Comparison of ENCODE assay signal across 23 mouse cellular contexts in genomic region chr16:21542559-21542958, GRCm38 (mm10).
DNase-seq lines count a peak whose midpoint lies in the region; ATAC-seq and TF ChIP-seq lines count a peak whose summit lies in the region.
"Had no signal": no experiment of that assay in that cellular context is flagged by ENCODE, and none has a peak within 500 bp of the region (broad histone marks: within the 10 kb centered on the region; RNA-seq: fewer than 3 reads in every experiment).

No protein-coding gene starts in this region.

- no peak overlapping the region for H3K27ac ChIP-seq in kidney, postnatal 0 days
- H3K27ac ChIP-seq in kidney, adult 2 months (ENCODE audit: insufficient read depth, low read depth, low read length), result no peak overlapping the region
- H3K27ac ChIP-seq: embryonic facial prominence, embryonic 10.5 days; embryonic facial prominence, embryonic 12.5 days; forebrain, embryonic 13.5 days; forebrain, embryonic 15.5 days had no signal

- H3K36me3 ChIP-seq in kidney, postnatal 0 days (ENCODE audit: insufficient read depth, low read length), result no peaks in the 10 kb centered on the region
- no peaks in the 10 kb centered on the region; the same call in 1 of the 2 replicates for H3K36me3 ChIP-seq in kidney, adult 2 months (ENCODE audit: control insufficient read depth, insufficient read depth, low read length)
- H3K36me3 ChIP-seq: embryonic facial prominence, embryonic 10.5 days; embryonic facial prominence, embryonic 12.5 days had no signal

- no peak overlapping the region for H3K9ac ChIP-seq in kidney, postnatal 0 days (ENCODE audit: low read depth, low read length)
- H3K9ac ChIP-seq: embryonic facial prominence, embryonic 12.5 days; forebrain, embryonic 13.5 days; forebrain, embryonic 15.5 days; forebrain, postnatal 0 days had no signal

- DNase-seq in kidney, postnatal 0 days (ENCODE audit: low spot score), result peak; percentile 20
- DNase-seq in kidney, adult 2 months, result no peak
- peak; percentile 23 for DNase-seq in 416B (ENCODE audit: low read depth)
- peak; percentile 49 for DNase-seq in brain, adult 2 months (ENCODE audit: low read depth, low spot score)
- no peak for DNase-seq in c-Kit-positive CD71-positive TER-119-positive erythroid progenitor cells, embryonic 14.5 days (ENCODE audit: low spot score)
- DNase-seq in lung, adult 2 months, result no peak
- DNase-seq in yolk sac, embryonic 10.5 days (ENCODE audit: low spot score), result no peak
- DNase-seq: adrenal gland, adult 8-10 months; adrenal gland, postnatal 14 days; adrenal gland, postnatal 36 days; cerebellum, adult 11-12 months; cerebellum, adult 2 months; cerebellum, adult 9-10 months; cerebellum, postnatal 10 days; cerebellum, postnatal 25 days; forebrain, postnatal 0 days had no signal

- TF ChIP-seq CTCF in kidney, postnatal 0 days (IDR thresholded peaks at IDR 0.05; ENCODE audit: low read depth), result no peak
- TF ChIP-seq CTCF in kidney, adult 2 months (conservative IDR thresholded peaks at IDR 0.05; ENCODE audit: insufficient read depth, insufficient read length, low read depth, low read length), result no peak
- no peak for TF ChIP-seq CTCF in lung, adult 2 months (IDR thresholded peaks at IDR 0.05; ENCODE audit: insufficient read depth, low read length)

- no peak for ATAC-seq in kidney, postnatal 0 days (replicated peaks; ENCODE audit: low FRiP score, low read depth)
- ATAC-seq in megakaryocyte-erythroid progenitor cell, adult 5-6 weeks (replicated peaks; ENCODE audit: low FRiP score, low TSS enrichment, poor library complexity, severe bottlenecking), result peak; percentile 61; the same call in 1 of the 2 replicates
- ATAC-seq: activated CD4-positive, CD25-positive, alpha-beta regulatory T cell, adult 4 months; forebrain, embryonic 13.5 days; forebrain, embryonic 15.5 days; forebrain, postnatal 0 days; Patski had no signal

- no peak overlapping the region for H3K4me3 ChIP-seq in kidney, postnatal 0 days (replicated peaks; ENCODE audit: low read depth, low read length)
- no peak overlapping the region for H3K4me3 ChIP-seq in kidney, adult 2 months (ENCODE audit: insufficient read depth, low read depth, low read length)
- no peak overlapping the region for H3K4me3 ChIP-seq in lung, adult 2 months (replicated peaks; ENCODE audit: extremely low read depth, low read depth, low read length)
- H3K4me3 ChIP-seq: embryonic facial prominence, embryonic 10.5 days; embryonic facial prominence, embryonic 12.5 days; forebrain, embryonic 13.5 days; forebrain, embryonic 15.5 days had no signal

- no peak for TF ChIP-seq POLR2A in kidney, adult 2 months (IDR thresholded peaks at IDR 0.05; ENCODE audit: low read depth, low read length)
- TF ChIP-seq POLR2A in lung, adult 2 months (IDR thresholded peaks at IDR 0.05; ENCODE audit: borderline replicate concordance, extremely low read depth, low read depth, low read length), result no peak

- H3K27me3 ChIP-seq in kidney, postnatal 0 days (ENCODE audit: insufficient read depth, low read length), result no peaks in the 10 kb centered on the region
- no peaks in the 10 kb centered on the region for H3K27me3 ChIP-seq in kidney, adult 2 months (replicated peaks; ENCODE audit: control insufficient read depth, insufficient read depth, low read length)
- H3K27me3 ChIP-seq: embryonic facial prominence, embryonic 12.5 days; forebrain, embryonic 13.5 days; forebrain, embryonic 15.5 days; Patski had no signal

- no peaks in the 10 kb centered on the region for H3K9me3 ChIP-seq in kidney, postnatal 0 days (replicated peaks; ENCODE audit: low read length)
- H3K9me3 ChIP-seq: embryonic facial prominence, embryonic 10.5 days; embryonic facial prominence, embryonic 12.5 days; forebrain, embryonic 13.5 days; forebrain, embryonic 15.5 days had no signal

- 72% methylated on average over 1 of the region's 1 CpGs for WGBS in kidney, postnatal 0 days
- 97% methylated on average over 1 of the region's 1 CpGs for WGBS in kidney, adult 2 months
- 80% methylated on average over 1 of the region's 1 CpGs for WGBS in lung, adult 2 months

- no peaks in the 10 kb centered on the region for H3K4me1 ChIP-seq in kidney, postnatal 0 days (replicated peaks; ENCODE audit: insufficient read depth, low read length)
- no peaks in the 10 kb centered on the region; the same call in 1 of the 2 replicates for H3K4me1 ChIP-seq in kidney, adult 2 months (ENCODE audit: control insufficient read depth, insufficient read depth, low read length)
- H3K4me1 ChIP-seq in lung, adult 2 months (ENCODE audit: control insufficient read depth, insufficient read depth, low read length), result no peaks in the 10 kb centered on the region
- H3K4me1 ChIP-seq: embryonic facial prominence, embryonic 10.5 days; embryonic facial prominence, embryonic 12.5 days; forebrain, embryonic 13.5 days; forebrain, embryonic 15.5 days had no signal

- H3K4me2 ChIP-seq in kidney, postnatal 0 days (ENCODE audit: low read length), result no peak overlapping the region
- H3K4me2 ChIP-seq: embryonic facial prominence, embryonic 12.5 days; forebrain, embryonic 13.5 days; forebrain, embryonic 15.5 days had no signal

Comparison
In these comparisons a context has a peak if more than half of its experiments do, and no peak if none do; other contexts are left out.
1. DNase-seq: peak in kidney, postnatal 0 days (single experiment), 416B (single experiment) and brain, adult 2 months (single experiment); none in kidney, adult 2 months (single experiment), c-Kit-positive CD71-positive TER-119-positive erythroid progenitor cells, embryonic 14.5 days (single experiment), lung, adult 2 months (single experiment) and yolk sac, embryonic 10.5 days (single experiment).